Mouse (Mus musculus): ENCODE data around the gene Anapc15-ps. TPM values are rescaled to one million over a fixed set of nuclear protein-coding genes. Genes with fewer than 3 reads are reported as not detected.

Gene Anapc15-ps
- polyA plus RNA-seq, 2 experiments: not detected

GRCm38 (mm10) chr10:95678241-95678640, 5.0 kb upstream of the Anapc15-ps start:
- TF ChIP-seq CTCF (IDR thresholded peaks at IDR 0.05; ENCODE audit: low read depth) (no peak), EP300 (IDR thresholded peaks at IDR 0.05; ENCODE audit: low read depth) (no peak)
- no peaks in the 10 kb centered on the region for H3K36me3 ChIP-seq (replicated peaks; ENCODE audit: control insufficient read depth, insufficient read depth, low read depth)
- H3K4me2 ChIP-seq (ENCODE audit: low read depth): peak overlapping the region; percentile 65
- 23% methylated on average over 7 of the region's 7 CpGs for WGBS (ENCODE audit: insufficient replicate concordance)
- H3K9me3 ChIP-seq (ENCODE audit: control insufficient read depth, low read length): no peaks in the 10 kb centered on the region
- H3K4me1 ChIP-seq (replicated peaks; ENCODE audit: control insufficient read depth in 2 of 2, insufficient read depth in 2 of 2, low read length in 1 of 2): peaks cover 5 to 37% of the 10 kb centered on the region in 2 experiments; a peak in 3 of 4 replicates
- ATAC-seq (ENCODE audit: insufficient read depth) (no peak), DNase-seq (ENCODE audit: low read depth in 3 of 3, low spot score in 3 of 3) (no peak)
- H3K4me3 ChIP-seq (ENCODE audit: insufficient read depth in 1 of 2, low read depth in 2 of 2, low read length in 2 of 2): peak overlapping the region in 1 of 2 experiments; percentile 60; a peak in 1 of 4 replicates
- H3K9ac ChIP-seq (replicated peaks): no peak overlapping the region; the same call in 1 of the 2 replicates
- H3K27me3 ChIP-seq (ENCODE audit: control insufficient read depth, insufficient read depth, low read length): no peaks in the 10 kb centered on the region; the same call in 1 of the 2 replicates
- no peak overlapping the region for H3K27ac ChIP-seq

GRCm38 (mm10) chr10:95677356-95678109, 4.3 kb upstream of the Anapc15-ps start:
- Histone ChIP-seq H3K27ac (no peak overlapping the region), H3K9me3 (ENCODE audit: control insufficient read depth, low read length) (no peaks in the 10 kb centered on the region), H3K9ac (replicated peaks) (no peak overlapping the region; the same call in 1 of the 2 replicates), H3K27me3 (ENCODE audit: control insufficient read depth, insufficient read depth, low read length) (no peaks in the 10 kb centered on the region; the same call in 1 of the 2 replicates), H3K36me3 (replicated peaks; ENCODE audit: control insufficient read depth, insufficient read depth, low read depth) (no peaks in the 10 kb centered on the region), H3K4me1 (replicated peaks; ENCODE audit: control insufficient read depth in 2 of 2, insufficient read depth in 2 of 2, low read length in 1 of 2) (peaks cover 5 to 37% of the 10 kb centered on the region in 2 experiments; a peak in 3 of 4 replicates), H3K4me2 (ENCODE audit: low read depth) (peak overlapping the region; percentile 65), H3K4me3 (ENCODE audit: insufficient read depth in 1 of 2, low read depth in 2 of 2, low read length in 2 of 2) (peak overlapping the region; percentile 30 to 60)
- TF ChIP-seq EP300 (IDR thresholded peaks at IDR 0.05; ENCODE audit: low read depth) (no peak), CTCF (IDR thresholded peaks at IDR 0.05; ENCODE audit: low read depth) (no peak)
- ATAC-seq (ENCODE audit: insufficient read depth) (peak; percentile 40), DNase-seq (ENCODE audit: low read depth in 3 of 3, low spot score in 3 of 3) (peak in 1 of 3 experiments; percentile 35)
- 3% methylated on average over 22 of the region's 22 CpGs for WGBS (ENCODE audit: insufficient replicate concordance)

- Histone ChIP-seq H3K27me3 (ENCODE audit: control insufficient read depth, insufficient read depth, low read length) (no peaks in the 10 kb centered on the region; the same call in 1 of the 2 replicates), H3K4me1 (replicated peaks; ENCODE audit: control insufficient read depth in 2 of 2, insufficient read depth in 2 of 2, low read length in 1 of 2) (peaks cover 5 to 33% of the 10 kb centered on the region in 2 experiments; a peak in 3 of 4 replicates), H3K4me2 (ENCODE audit: low read depth) (peak overlapping the region; percentile 65), H3K27ac (no peak overlapping the region), H3K9ac (replicated peaks) (no peak overlapping the region), H3K36me3 (replicated peaks; ENCODE audit: control insufficient read depth, insufficient read depth, low read depth) (no peaks in the 10 kb centered on the region), H3K4me3 (ENCODE audit: insufficient read depth in 1 of 2, low read depth in 2 of 2, low read length in 2 of 2) (no peak overlapping the region), H3K9me3 (ENCODE audit: control insufficient read depth, low read length) (no peaks in the 10 kb centered on the region)
- no peak for DNase-seq (ENCODE audit: low read depth in 3 of 3, low spot score in 3 of 3)
- no peak for TF ChIP-seq CTCF (IDR thresholded peaks at IDR 0.05; ENCODE audit: low read depth)
- 18% methylated on average over 5 of the region's 5 CpGs for WGBS (ENCODE audit: insufficient replicate concordance)
- no peak for ATAC-seq (ENCODE audit: insufficient read depth)
Measured at GRCm38 (mm10) chr10:95676991-95677355, 3.7 kb upstream of the Anapc15-ps start.

GRCm38 (mm10) chr10:95676387-95676786, 3.1 kb upstream of the Anapc15-ps start:
- H3K27me3 ChIP-seq (ENCODE audit: control insufficient read depth, insufficient read depth, low read length): no peaks in the 10 kb centered on the region; the same call in 1 of the 2 replicates
- H3K36me3 ChIP-seq (replicated peaks; ENCODE audit: control insufficient read depth, insufficient read depth, low read depth): no peaks in the 10 kb centered on the region
- H3K4me1 ChIP-seq (replicated peaks; ENCODE audit: control insufficient read depth in 2 of 2, insufficient read depth in 2 of 2, low read length in 1 of 2): peaks cover 5 to 33% of the 10 kb centered on the region in 2 experiments; a peak in 3 of 4 replicates
- DNase-seq (ENCODE audit: low read depth in 3 of 3, low spot score in 3 of 3): no peak
- TF ChIP-seq EP300 (IDR thresholded peaks at IDR 0.05; ENCODE audit: low read depth): no peak
- TF ChIP-seq CTCF (IDR thresholded peaks at IDR 0.05; ENCODE audit: low read depth): no peak
- H3K4me2 ChIP-seq (ENCODE audit: low read depth): no peak overlapping the region
- WGBS (ENCODE audit: insufficient replicate concordance): 65% methylated on average over 2 of the region's 2 CpGs
- no peak overlapping the region for H3K9ac ChIP-seq (replicated peaks)
- ATAC-seq (ENCODE audit: insufficient read depth): no peak
- H3K9me3 ChIP-seq (ENCODE audit: control insufficient read depth, low read length): no peaks in the 10 kb centered on the region
- no peak overlapping the region for H3K4me3 ChIP-seq (ENCODE audit: insufficient read depth in 1 of 2, low read depth in 2 of 2, low read length in 2 of 2)
- no peak overlapping the region for H3K27ac ChIP-seq

Measured in liver, embryonic 14.5 days (tissue).